Mouse (Mus musculus) urinary bladder, postnatal 25 days (tissue): ENCODE measurements at regions not wholly inside any gene's neighbourhood (a gene's known extent, or its start where the extent isn't known, plus 50 kb on each side); places are given as distances from the start of the nearest gene placed in this dataset.

Experiments
- DNase-seq: peaks from one replicate; pipeline ENCODE4 v3.0.0; 2022; ENCODE audit warnings: low spot score

- no peak for DNase-seq
Measured at GRCm38 (mm10) chr2:34038982-34039381, 151.2 kb upstream of the Mvb12b start.

GRCm38 (mm10) chr2:34033212-34033611, 145.5 kb upstream of the Mvb12b start:
- no peak for DNase-seq

- DNase-seq: no peak
Measured at GRCm38 (mm10) chr2:34031421-34031820, 143.7 kb upstream of the Mvb12b start.

GRCm38 (mm10) chr2:34031001-34031412, 143.3 kb upstream of the Mvb12b start:
- DNase-seq: no peak

GRCm38 (mm10) chr2:34027445-34027844, 139.7 kb upstream of the Mvb12b start:
- DNase-seq: no peak

GRCm38 (mm10) chr2:34026566-34027360, 139.0 kb upstream of the Mvb12b start:
- no peak for DNase-seq

GRCm38 (mm10) chr2:34025715-34026360, 138.1 kb upstream of the Mvb12b start:
- peak; percentile 35 for DNase-seq

GRCm38 (mm10) chr2:34017142-34017453, 129.4 kb upstream of the Mvb12b start:
- no peak for DNase-seq

- no peak for DNase-seq
Measured at GRCm38 (mm10) chr2:34016350-34017141, 128.8 kb upstream of the Mvb12b start.

GRCm38 (mm10) chr2:34015640-34015995, 127.9 kb upstream of the Mvb12b start:
- no peak for DNase-seq

- DNase-seq: no peak
Measured at GRCm38 (mm10) chr2:34014868-34015639, 127.3 kb upstream of the Mvb12b start.

- DNase-seq: no peak
Measured at GRCm38 (mm10) chr2:34010166-34010565, 122.4 kb upstream of the Mvb12b start.

- DNase-seq: no peak
Measured at GRCm38 (mm10) chr2:34007916-34008315, 120.2 kb upstream of the Mvb12b start.

GRCm38 (mm10) chr2:33997106-33997505, 109.4 kb upstream of the Mvb12b start:
- DNase-seq: no peak

- DNase-seq: no peak
Measured at GRCm38 (mm10) chr2:33996331-33996730, 108.6 kb upstream of the Mvb12b start.

GRCm38 (mm10) chr2:33991299-33991698, 103.6 kb upstream of the Mvb12b start:
- no peak for DNase-seq

- no peak for DNase-seq
Measured at GRCm38 (mm10) chr2:33990711-33991110, 103.0 kb upstream of the Mvb12b start.

- no peak for DNase-seq
Measured at GRCm38 (mm10) chr2:33989555-33990370, 102.0 kb upstream of the Mvb12b start.

GRCm38 (mm10) chr2:33986420-33986819, 98.7 kb upstream of the Mvb12b start:
- no peak for DNase-seq

- no peak for DNase-seq
Measured at GRCm38 (mm10) chr2:33985316-33985715, 97.6 kb upstream of the Mvb12b start.

GRCm38 (mm10) chr2:33983112-33983748, 95.5 kb upstream of the Mvb12b start:
- no peak for DNase-seq
